Mouse (Mus musculus) G1E (cell line): Measurements from ENCODE around the gene Myct1. TPM values are rescaled to one million over a fixed set of nuclear protein-coding genes. Genes with fewer than 3 reads are reported as not detected.

ENCODE experiments used
- ATAC-seq: 2 replicates; pipeline ENCODE4 v1.8.0; 2016; ENCODE audit warnings: mild to moderate bottlenecking; ENCODE audit not compliant: insufficient number of reproducible peaks, poor library complexity, low FRiP score, severe bottlenecking; ENCODE audit errors: extremely low read depth
- DNase-seq: peaks from one replicate; pipeline ENCODE4 v3.0.0; 2012; ENCODE audit warnings: low spot score
- H3K27me3 ChIP-seq: 2 replicates; pipeline ENCODE4 v1.6.1; 2012; ENCODE audit warnings: mild to moderate bottlenecking, low read length, inconsistent platforms; ENCODE audit not compliant: insufficient read depth
- H3K36me3 ChIP-seq: replicated peaks from 2 replicates; pipeline ENCODE3; 2012; ENCODE audit warnings: mild to moderate bottlenecking, inconsistent platforms
- H3K4me1 ChIP-seq: 2 replicates; pipeline ENCODE4 v1.6.1; 2012; ENCODE audit warnings: low read depth, low read length, inconsistent platforms, mixed read lengths; ENCODE audit not compliant: insufficient read depth
- H3K4me3 ChIP-seq: 2 replicates; pipeline ENCODE4 v1.5.1; 2012; ENCODE audit warnings: low read depth, mild to moderate bottlenecking, inconsistent platforms, low read length, moderate library complexity, mixed read lengths
- H3K9me3 ChIP-seq: replicated peaks from 2 replicates; pipeline ENCODE4 v1.6.1; 2012; ENCODE audit warnings: inconsistent platforms
- CTCF ChIP-seq: IDR thresholded peaks from 2 replicates; pipeline ENCODE4 v1.5.1; 2012; ENCODE audit warnings: low read depth, low read length, inconsistent platforms, mixed read lengths
- GATA1 ChIP-seq: IDR thresholded peaks from 2 replicates; pipeline ENCODE4 v1.6.1; 2012; ENCODE audit warnings: borderline replicate concordance, low read length, inconsistent platforms, mixed read lengths
- GATA2 ChIP-seq: IDR thresholded peaks from 2 replicates; pipeline ENCODE4 v1.6.1; 2012; ENCODE audit warnings: low read depth, low read length, inconsistent platforms, borderline replicate concordance
- POLR2AphosphoS5 ChIP-seq: IDR thresholded peaks from 2 replicates; pipeline ENCODE4 v1.6.1; 2012; ENCODE audit warnings: low read depth, low read length, inconsistent platforms; ENCODE audit not compliant: insufficient replicate concordance
- TAL1 ChIP-seq: conservative IDR thresholded peaks from 2 replicates; pipeline ENCODE4 v1.6.1; 2012; ENCODE audit warnings: low read depth, low read length, inconsistent platforms, mixed read lengths
- polyA plus RNA-seq: library from polyadenylated mRNA; stranded (reverse); fragments of >175 nt; gene quantifications from 2 replicates; pipeline ENCODE4 v1.2.3, GENCODE M21; 2012
- total RNA-seq, 2 experiments: library from RNA; stranded (forward) in 1 of 2; stranded (reverse) in 1 of 2; fragments of 200-1000 nt in 1 of 2; fragments of >200 nt in 1 of 2; fragmentation: Nextera tagmentation in 1 of 2; gene quantifications; 2 replicates each; pipeline ENCODE4 v1.2.3; 2014 to 2017

Gene Myct1
- total and polyA plus RNA-seq, 3 experiments = 2.4 to 5.9 (median 2.5) TPM

GRCm38 (mm10) chr10:5637322-5637721 is 43.7 kb downstream of the Myct1 start:
- DNase-seq (no peak), ATAC-seq (no peak)
- H3K36me3 ChIP-seq = no peaks in the 10 kb centered on the region
- no peak for TF ChIP-seq POLR2AphosphoS5
- TF ChIP-seq CTCF = no peak
- no peak for TF ChIP-seq GATA2
- no peak for TF ChIP-seq GATA1
- no peak for TF ChIP-seq TAL1
- no peaks in the 10 kb centered on the region for H3K4me1 ChIP-seq
- H3K27me3 ChIP-seq = no peaks in the 10 kb centered on the region
- no peak overlapping the region for H3K4me3 ChIP-seq
- H3K9me3 ChIP-seq = no peaks in the 10 kb centered on the region

DNA sequence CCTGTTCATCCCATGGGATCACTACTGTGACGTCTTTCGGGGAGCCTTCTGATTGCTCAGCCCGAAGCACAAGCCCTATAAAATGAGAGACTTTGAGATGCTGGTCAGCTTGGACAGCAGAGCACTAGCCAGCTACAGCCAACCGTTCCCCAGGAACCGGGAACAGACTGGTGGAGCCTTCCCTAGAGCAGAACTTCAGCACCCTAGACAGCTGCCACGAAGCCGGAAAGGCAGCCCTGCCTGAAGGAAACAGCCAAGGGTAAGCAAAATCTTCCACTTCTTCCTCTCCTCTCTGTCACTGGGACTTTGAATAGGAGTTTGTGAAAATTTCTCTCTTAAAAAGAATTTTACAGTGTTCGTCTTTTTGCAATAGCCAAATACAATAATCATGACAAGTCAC is 45.5 kb downstream of the Myct1 start, which contains the start of gene Vip:
Gene Vip, plus strand, starts transcription at position 107 of the 400 bp plus-strand sequence.
- Histone ChIP-seq H3K36me3 (no peaks in the 10 kb centered on the region), H3K4me1 (no peaks in the 10 kb centered on the region), H3K4me3 (no peak within 1 kb of the TSS), H3K9me3 (no peaks in the 10 kb centered on the region), H3K27me3 (no peaks in the 10 kb centered on the region)
- no peak for DNase-seq
- ATAC-seq = no peak
- TF ChIP-seq GATA2 (no peak), GATA1 (no peak), POLR2AphosphoS5 (no peak), CTCF (no peak), TAL1 (no peak)

Other genes with a start within 250 kb of the Myct1 start
- 76.7 and 85.0 TPM in 2 replicates for gene Syne1, start 42.3 kb upstream of the Myct1 start, total RNA-seq (2014; fragmentation: Nextera tagmentation)
- gene Syne1, start 42.3 kb upstream of the Myct1 start, total RNA-seq (2017) = 51.9 and 59.1 TPM in 2 replicates
- gene Syne1, start 42.3 kb upstream of the Myct1 start, polyA plus RNA-seq = 7.6 and 10.8 TPM in 2 replicates
- not detected in 2 replicates for gene Vip, start 45.4 kb downstream of the Myct1 start, total RNA-seq (2014; fragmentation: Nextera tagmentation)
- 0.49 TPM in 1 of 2 replicates, not detected in the other for gene Vip, start 45.4 kb downstream of the Myct1 start, total RNA-seq (2017)
- not detected in 2 replicates for gene Vip, start 45.4 kb downstream of the Myct1 start, polyA plus RNA-seq
- 122 and 159 TPM in 2 replicates for gene Fbxo5, start 211.8 kb downstream of the Myct1 start, total RNA-seq (2014; fragmentation: Nextera tagmentation)
- 78.8 and 83.1 TPM in 2 replicates for gene Fbxo5, start 211.8 kb downstream of the Myct1 start, total RNA-seq (2017)
- gene Fbxo5, start 211.8 kb downstream of the Myct1 start, polyA plus RNA-seq = 5.8 and 11.0 TPM in 2 replicates
- 13.7 and 14.4 TPM in 2 replicates for gene Mtrf1l, start 230.1 kb downstream of the Myct1 start, total RNA-seq (2014; fragmentation: Nextera tagmentation)
- gene Mtrf1l, start 230.1 kb downstream of the Myct1 start, total RNA-seq (2017) = 32.1 and 34.0 TPM in 2 replicates
- 4.8 and 5.9 TPM in 2 replicates for gene Mtrf1l, start 230.1 kb downstream of the Myct1 start, polyA plus RNA-seq